Mouse (Mus musculus) T-helper 2 cell (primary cell): ENCODE measurements around the gene Cenpc1.

Experiments used
- in situ Hi-C: fragments of 300-600 bp; cut with MboI, MseI; formaldehyde crosslinking; loops from one replicate; pipeline ENCODE4 v1.15.1; 2025; ENCODE audit warnings: high pct_unique_total_duplicates

The Cenpc1 gene

GRCm38 (mm10) chr5:86065101-86065875, at the start of gene Cenpc1:
TSS of gene Cenpc1 (minus strand) at chr5:86065583.
- in situ Hi-C loops, result loop anchor here (5.0 to 25.0 kb wide), 2 partner anchors 112 to 747 kb away; partner anchors contain the start of gene Ythdc1

GRCm38 (mm10) chr5:86113997-86114396, 48.6 kb upstream of the Cenpc1 start:
- in situ Hi-C loops, result no loop called here

GRCm38 (mm10) chr5:86113037-86113436, 47.7 kb upstream of the Cenpc1 start:
- in situ Hi-C loops, result no loop called here

DNA sequence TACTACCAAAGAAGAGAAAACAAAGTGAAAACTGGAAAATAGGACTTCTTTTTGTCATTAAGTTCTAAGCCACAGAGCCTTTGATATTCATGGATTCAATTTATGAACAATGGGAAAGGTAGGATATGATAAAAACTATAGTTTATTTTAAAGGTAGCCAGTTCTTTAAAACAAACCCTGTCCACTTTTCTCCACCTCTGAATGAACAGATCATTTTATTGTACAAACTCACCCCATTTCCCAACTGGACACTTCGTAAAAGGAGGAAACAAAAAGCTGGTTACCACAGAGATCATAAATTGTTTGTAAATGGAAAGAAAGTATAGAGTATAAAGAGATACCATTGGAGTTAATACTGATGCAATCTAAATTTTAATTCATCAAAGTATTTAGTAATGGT, 45.7 kb upstream of the Cenpc1 start:
- in situ Hi-C loops, result no loop called here

DNA sequence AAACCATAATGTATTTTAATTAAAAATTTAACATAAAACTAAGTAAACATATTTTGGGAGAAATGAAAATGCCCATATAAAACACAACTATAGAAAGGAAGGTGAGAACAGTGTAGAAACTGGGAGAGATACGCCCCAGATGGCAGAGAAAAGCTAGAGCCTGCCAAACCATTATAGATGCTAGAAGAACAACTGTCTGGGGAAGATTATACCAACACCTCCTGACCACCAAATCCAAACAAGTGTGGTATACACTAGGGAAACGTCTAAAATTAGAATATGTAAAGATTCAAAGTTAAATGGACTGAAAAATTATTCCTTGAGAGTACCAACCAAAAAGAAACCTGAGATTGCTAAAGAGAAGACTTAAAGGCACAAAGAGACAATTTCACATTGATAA, 41.2 kb upstream of the Cenpc1 start:
- in situ Hi-C loops, result no loop called here

GRCm38 (mm10) chr5:86102176-86102575, 36.8 kb upstream of the Cenpc1 start:
- in situ Hi-C loops, result no loop called here

- in situ Hi-C loops, result no loop called here
Measured at GRCm38 (mm10) chr5:86100621-86101020, 35.2 kb upstream of the Cenpc1 start.

GRCm38 (mm10) chr5:86098988-86099387, 33.6 kb upstream of the Cenpc1 start:
- in situ Hi-C loops, result no loop called here

DNA sequence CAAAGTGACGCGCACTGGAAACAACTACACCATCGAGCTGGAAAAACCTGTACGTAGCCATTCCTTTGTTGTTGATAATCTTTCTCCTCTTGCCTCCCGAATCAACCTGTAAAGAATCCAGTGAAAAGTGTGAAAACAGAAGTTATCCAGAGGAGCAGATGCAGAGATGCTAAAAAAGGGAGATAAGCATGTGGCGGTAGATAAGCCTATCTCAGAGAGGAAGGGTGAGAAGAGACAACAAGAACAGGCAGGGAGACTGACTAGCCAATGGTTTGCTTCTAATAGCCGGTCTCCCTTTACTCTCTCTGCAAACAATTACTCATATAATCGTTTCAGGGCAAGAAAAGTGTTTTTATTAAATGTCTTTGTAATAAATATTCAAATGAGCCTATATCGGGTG, 29.4 kb upstream of the Cenpc1 start:
- in situ Hi-C loops, result no loop called here

GRCm38 (mm10) chr5:86086751-86087150, 21.4 kb upstream of the Cenpc1 start:
- in situ Hi-C loops, result no loop called here

DNA sequence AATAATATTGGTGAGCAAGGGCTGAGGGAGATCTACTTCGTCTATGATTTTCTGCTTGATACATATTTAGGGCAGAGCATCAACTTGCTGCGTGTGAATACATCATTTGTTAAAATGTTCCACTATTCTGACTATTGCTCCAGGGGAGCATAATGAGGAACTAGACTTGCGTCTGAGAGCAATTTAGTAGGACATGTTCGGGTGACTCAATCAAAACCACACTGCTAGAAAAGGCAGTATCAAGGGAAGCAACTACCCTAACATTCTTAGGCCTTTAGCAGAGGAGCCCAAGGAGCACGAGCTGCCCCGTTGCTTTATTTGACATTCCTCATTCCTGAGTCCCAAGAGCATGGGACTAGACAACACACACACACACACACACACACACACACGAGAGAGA, 19.6 kb upstream of the Cenpc1 start:
- in situ Hi-C loops, result no loop called here

GRCm38 (mm10) chr5:86083987-86084386, 18.6 kb upstream of the Cenpc1 start:
- in situ Hi-C loops, result no loop called here

DNA sequence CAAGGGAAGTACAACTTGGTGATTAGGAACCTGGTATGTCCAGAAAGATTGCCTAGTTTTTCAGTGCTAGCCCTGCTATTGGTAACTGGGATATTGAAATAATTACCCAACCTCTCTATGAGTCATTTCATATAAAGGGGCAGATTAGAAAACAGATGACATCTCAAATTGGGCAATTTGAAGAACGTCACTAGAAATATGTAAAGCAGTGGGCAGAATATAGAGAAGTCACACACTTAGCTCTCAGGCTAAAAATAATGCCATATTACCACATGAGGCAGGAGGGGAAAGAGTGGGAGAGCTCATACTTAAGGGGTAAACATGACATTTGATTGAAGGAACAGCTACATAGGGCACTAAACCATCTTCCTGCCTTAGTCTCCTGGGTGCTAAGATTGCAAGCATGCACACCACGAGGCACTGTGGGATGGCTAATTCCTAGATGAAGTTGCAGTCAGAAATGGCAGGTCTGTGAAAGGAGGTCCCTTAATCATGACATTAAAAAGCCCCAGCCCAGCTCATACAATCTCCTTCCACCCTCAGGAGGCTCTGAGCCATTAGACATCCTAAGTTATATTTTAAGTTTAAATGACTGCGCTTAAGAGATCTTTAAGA, 13.4 kb upstream of the Cenpc1 start:
- in situ Hi-C loops, result no loop called here

GRCm38 (mm10) chr5:86072756-86073386, 7.5 kb upstream of the Cenpc1 start:
- in situ Hi-C loops, result loop anchor here (25.0 kb wide), 1 partner anchor 739 kb away; the partner anchor contains the start of gene Ythdc1

- in situ Hi-C loops, result loop anchor here (25.0 kb wide), 1 partner anchor 741 kb away; the partner anchor contains the start of gene Ythdc1
Measured at GRCm38 (mm10) chr5:86071538-86071937, 6.2 kb upstream of the Cenpc1 start, which contains the start of gene Stap1. TSS of gene Stap1 (plus strand) at chr5:86071746.

GRCm38 (mm10) chr5:86069121-86069520, 3.7 kb upstream of the Cenpc1 start:
- in situ Hi-C loops, result loop anchor here (5.0 to 25.0 kb wide), 2 partner anchors 108 to 743 kb away; partner anchors contain the start of gene Ythdc1

DNA sequence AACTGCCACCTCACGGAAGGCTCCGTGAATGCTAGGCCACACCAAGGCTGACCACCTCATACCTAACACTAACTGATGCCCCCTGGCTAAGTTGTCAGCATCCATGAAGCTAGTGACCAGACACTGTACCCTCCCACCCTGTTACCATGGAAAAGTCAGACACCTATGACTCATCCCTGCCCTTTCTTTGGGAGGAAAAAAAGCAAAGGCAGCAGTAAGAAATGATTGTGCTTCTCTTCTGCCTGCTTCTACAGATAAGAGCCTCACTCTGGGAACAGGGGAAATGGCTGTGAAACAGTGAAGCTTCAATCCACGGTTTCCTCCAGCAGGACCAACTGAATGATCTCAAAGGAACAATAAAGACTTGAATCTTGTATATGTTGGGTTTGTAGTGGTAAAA, 3.1 kb upstream of the Cenpc1 start:
- in situ Hi-C loops, result loop anchor here (5.0 to 25.0 kb wide), 2 partner anchors 109 to 744 kb away; partner anchors contain the start of gene Ythdc1

DNA sequence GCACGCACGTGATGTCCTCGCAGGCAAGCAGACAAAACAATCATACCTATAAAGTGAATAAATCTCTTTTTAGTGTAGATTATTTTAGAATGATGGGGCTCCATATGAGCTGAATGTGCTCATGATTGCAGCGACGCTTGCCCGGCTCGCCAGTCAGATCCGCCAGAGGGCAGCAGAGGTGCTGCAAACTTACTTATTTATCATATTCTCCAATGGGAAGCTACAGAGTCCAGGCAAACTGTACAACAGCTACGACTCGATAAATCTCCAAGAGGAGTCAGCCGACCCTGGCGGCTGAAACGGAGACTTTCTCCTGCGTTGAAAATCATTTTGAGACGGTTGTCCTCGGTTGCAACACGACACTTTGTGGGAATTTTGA, 1.2 kb upstream of the Cenpc1 start:
- in situ Hi-C loops, result loop anchor here (5.0 to 25.0 kb wide), 2 partner anchors 111 to 746 kb away; partner anchors contain the start of gene Ythdc1

DNA sequence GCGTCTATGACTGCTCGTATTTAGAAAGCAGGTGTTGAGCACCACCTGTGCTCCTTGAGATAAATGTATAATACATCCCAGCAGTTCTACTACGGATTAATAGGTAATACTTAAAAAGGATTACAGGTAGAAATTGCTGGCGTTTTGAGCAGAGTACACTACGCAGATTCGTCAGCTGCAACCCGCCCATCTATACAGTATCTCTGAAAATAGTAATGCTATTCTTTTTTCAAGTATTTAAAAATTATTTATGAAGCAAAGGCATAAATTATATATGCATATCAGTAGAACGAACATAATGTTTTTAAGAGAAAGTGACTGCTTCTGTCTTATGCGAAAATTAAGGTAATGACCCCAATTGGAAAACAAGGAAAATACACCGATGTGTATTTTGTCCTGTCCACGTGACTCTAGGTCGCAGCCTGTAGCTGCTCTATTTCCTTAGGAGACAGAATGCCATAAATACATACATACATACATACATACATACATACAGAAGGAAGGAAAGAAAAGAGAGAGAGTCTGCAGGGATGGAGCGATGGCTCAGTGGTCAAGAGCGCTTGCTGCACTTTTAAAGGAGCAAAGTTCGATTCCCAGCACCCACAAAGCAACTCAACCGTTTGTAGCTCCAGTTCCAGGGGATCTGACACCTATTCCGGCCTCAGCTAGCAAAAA, 630 bp upstream of the Cenpc1 start:
- in situ Hi-C loops, result loop anchor here (5.0 to 25.0 kb wide), 2 partner anchors 111 to 746 kb away; partner anchors contain the start of gene Ythdc1

DNA sequence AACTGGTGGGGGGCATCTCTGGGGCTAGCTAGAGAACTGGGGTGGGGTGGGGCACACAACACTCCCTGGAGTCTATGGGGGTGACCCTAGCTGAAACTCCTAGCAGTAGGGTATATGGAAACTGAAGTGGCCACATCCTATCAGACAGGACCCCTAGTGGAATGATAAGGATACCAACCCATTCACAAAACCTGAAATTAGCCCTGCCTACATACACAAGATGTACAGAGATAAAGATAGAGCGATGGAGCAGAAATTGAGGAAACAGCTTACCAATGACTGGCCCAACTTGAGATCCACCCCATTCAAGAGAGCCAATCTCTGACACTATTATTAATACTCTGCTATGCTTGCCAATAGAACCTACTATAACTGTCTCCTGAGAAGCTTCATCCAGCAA, 1.9 kb downstream of the Cenpc1 start:
- in situ Hi-C loops, result loop anchor here (25.0 kb wide), 1 partner anchor 749 kb away; the partner anchor contains the start of gene Ythdc1

DNA sequence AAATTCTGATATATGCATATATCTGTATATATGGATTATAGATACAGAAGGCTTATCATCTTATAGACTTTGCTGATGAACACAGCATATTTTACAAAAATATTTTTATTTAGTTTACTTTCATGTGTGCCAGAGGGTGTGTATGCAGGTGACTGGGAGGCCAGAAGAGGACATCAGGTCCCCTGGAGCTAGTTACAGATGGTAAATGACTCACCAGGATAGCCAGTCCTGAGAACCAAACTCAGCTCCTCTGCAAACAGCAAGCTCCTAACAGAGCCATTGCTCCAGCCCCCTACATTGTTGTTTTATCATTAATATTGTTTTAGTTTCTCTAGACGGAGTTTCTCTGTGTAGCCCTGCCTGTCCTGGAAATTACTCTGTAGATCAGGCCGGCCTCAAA, 35.6 kb downstream of the Cenpc1 start:
- in situ Hi-C loops, result no loop called here
